Mouse (Mus musculus): ENCODE results near the gene Rims4.

The Rims4 gene

GRCm38 (mm10) chr2:163869783-163870182 lies 48.7 kb downstream of the Rims4 start:
- DNase-seq (ENCODE audit: low read depth): no peak

- no peak for DNase-seq (ENCODE audit: low read depth)
Observed at GRCm38 (mm10) chr2:163866061-163866460, 52.4 kb downstream of the Rims4 start.

DNA sequence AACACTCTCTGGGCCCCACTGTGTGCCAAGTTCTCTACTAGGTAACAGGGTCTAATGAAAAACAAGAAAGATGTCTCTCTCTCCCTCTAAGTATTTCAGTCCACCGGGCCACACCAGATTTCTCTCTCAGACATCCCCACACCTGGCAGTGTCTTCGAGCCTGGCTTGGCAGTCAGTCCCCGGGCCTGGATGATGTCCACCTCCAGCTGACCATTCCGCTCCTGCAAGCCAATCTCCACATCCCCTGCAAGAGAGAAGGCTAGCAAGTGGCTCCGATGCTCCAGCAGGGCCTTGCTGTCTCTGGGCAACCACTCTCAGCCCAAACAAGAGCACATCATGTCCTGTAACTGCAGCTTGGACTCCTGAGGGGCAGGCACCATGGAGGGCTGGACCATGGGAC lies 53.2 kb downstream of the Rims4 start:
- DNase-seq (ENCODE audit: low read depth): no peak

- DNase-seq (ENCODE audit: low read depth): no peak
Observed at GRCm38 (mm10) chr2:163858254-163858947, 60.1 kb downstream of the Rims4 start.

GRCm38 (mm10) chr2:163857233-163857632 lies 61.2 kb downstream of the Rims4 start:
- DNase-seq (ENCODE audit: low read depth): no peak

- DNase-seq (ENCODE audit: low read depth): peak; percentile 35
Observed at GRCm38 (mm10) chr2:163853461-163853901, 65.0 kb downstream of the Rims4 start, which contains the start of gene Kcnk15. Gene Kcnk15 (plus strand): TSS chr2:163853651.

DNA sequence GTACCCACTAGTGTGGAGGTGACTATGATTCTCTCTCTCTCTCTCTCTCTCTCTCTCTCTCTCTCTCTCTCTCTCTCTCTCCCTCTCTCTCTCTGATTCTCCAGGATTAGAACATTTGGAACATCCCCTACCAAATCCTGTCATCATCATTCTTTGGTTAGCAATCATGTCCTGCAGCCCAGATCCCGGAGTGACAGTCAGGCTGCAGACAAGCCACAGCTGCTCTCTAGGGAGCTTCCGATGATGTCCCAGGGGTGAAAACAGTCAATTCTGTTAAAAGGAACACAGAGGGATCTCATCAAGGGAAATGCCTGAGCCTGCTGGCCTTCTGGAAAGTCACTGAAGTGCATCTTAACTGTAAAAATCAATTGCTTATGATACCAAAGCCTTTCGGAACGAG lies 76.4 kb downstream of the Rims4 start:
- DNase-seq (ENCODE audit: low read depth): no peak

GRCm38 (mm10) chr2:163839519-163839918 lies 79.0 kb downstream of the Rims4 start:
- DNase-seq (ENCODE audit: low read depth): no peak

GRCm38 (mm10) chr2:163838043-163838442 lies 80.4 kb downstream of the Rims4 start:
- peak; percentile 89 for DNase-seq (ENCODE audit: low read depth)

- no peak for DNase-seq (ENCODE audit: low read depth)
Observed at GRCm38 (mm10) chr2:163831163-163831562, 87.3 kb downstream of the Rims4 start.

DNA sequence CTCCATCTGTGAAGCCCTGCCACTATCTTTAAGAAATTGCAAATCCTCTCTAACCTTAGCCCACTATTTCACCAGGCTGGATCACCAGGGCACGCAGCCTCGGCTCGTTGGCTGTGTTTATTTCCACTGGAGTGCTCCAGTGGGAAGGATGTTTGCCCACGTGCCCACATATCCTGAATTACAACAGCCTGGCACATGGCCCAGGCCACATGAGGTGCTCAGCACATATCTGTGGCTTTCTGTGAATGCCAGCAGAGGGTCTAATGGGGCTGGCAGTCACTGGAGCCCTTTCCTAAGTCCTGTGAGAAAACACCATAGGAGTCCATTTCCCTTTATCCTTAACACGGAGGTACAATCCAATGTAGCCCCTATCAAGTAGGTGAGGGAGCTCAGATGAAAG lies 92.0 kb downstream of the Rims4 start:
- DNase-seq (ENCODE audit: low read depth): peak; percentile 71

DNA sequence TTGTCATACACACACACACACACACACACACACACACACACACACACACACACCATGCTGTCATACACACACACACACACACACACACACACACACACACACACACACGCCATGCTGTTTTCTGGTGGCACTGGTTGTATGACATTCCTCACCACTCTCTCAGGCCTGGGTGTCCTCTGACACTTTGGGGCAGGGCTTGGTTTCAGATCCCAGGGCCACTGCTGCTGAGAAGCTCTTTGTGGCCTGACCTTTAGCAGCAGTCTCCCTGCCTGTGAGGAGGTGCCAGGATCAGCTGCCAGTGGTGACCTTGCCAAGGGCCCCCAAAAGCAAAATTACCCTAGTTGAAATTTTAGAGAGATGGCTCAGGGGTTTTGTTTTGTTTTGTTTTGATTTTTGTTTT lies 92.6 kb downstream of the Rims4 start:
- no peak for DNase-seq (ENCODE audit: low read depth)

GRCm38 (mm10) chr2:163823771-163824170 lies 94.7 kb downstream of the Rims4 start:
- peak; percentile 71 for DNase-seq (ENCODE audit: low read depth)

DNA sequence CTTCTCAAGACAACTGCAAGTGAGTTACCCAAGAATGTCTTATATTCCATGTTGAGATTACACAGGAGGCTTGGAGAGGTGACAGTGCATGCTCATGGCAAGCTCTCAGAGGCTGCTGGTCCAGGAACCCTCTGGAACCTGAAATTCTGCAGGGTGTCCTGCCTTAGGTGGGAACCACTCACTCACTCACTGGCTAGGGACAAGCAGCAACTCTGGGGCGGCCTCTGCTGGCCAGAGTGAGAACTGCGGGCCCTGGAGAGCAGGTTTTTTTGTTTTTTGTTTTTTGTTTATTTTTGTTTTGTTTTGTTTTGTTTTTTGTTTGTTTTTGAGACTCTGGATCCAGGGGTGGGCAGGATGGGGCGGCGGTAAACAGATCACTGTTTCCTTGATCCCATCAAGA lies 95.2 kb downstream of the Rims4 start:
- DNase-seq (ENCODE audit: low read depth): peak; percentile 85

GRCm38 (mm10) chr2:163820607-163821006 lies 97.9 kb downstream of the Rims4 start, which contains the start of gene Ccn5:
Gene Ccn5 (plus strand): TSS chr2:163820861.
- DNase-seq (ENCODE audit: low read depth): peak; percentile 93

- peak; percentile 89 for DNase-seq (ENCODE audit: low read depth)
Observed at GRCm38 (mm10) chr2:163814739-163815465, 103.6 kb downstream of the Rims4 start.

- peak; percentile 54 for DNase-seq (ENCODE audit: low read depth)
Observed at GRCm38 (mm10) chr2:163813077-163813476, 105.4 kb downstream of the Rims4 start.

All from NIH3T3 (cell line).